Mouse (Mus musculus): ENCODE data around the gene Ptpn1.

- TF ChIP-seq POLR2A (IDR thresholded peaks at IDR 0.05; ENCODE audit: borderline replicate concordance, extremely low read depth, insufficient read depth, insufficient read length, poor library complexity, severe bottlenecking) (no peak), CTCF (IDR thresholded peaks at IDR 0.05; ENCODE audit: borderline replicate concordance, extremely low read depth, insufficient read depth, insufficient read length) (no peak)
These were observed 45.4 kb upstream of the Ptpn1 start for GRCm38 (mm10) chr2:167886485-167886884.
